Mouse (Mus musculus) megakaryocyte, embryonic 14.5 days (primary cell): Measurements from ENCODE around the gene Cnmd.

Experiments
- FLI1 ChIP-seq: IDR thresholded peaks from 2 replicates; pipeline ENCODE4 v1.6.1; 2012; ENCODE audit warnings: low read length, inconsistent platforms, mixed read lengths
- GATA1 ChIP-seq: IDR thresholded peaks from 3 replicates; pipeline ENCODE4 v1.6.1; 2012; ENCODE audit warnings: mixed read lengths, low read length, inconsistent platforms, borderline replicate concordance

GRCm38 (mm10) chr14:79677108-79677753 lies 15.3 kb upstream of the Cnmd start:
- TF ChIP-seq GATA1 (no peak), FLI1 (no peak)
